Mouse (Mus musculus): ENCODE data around the gene Kif2c.

DNA sequence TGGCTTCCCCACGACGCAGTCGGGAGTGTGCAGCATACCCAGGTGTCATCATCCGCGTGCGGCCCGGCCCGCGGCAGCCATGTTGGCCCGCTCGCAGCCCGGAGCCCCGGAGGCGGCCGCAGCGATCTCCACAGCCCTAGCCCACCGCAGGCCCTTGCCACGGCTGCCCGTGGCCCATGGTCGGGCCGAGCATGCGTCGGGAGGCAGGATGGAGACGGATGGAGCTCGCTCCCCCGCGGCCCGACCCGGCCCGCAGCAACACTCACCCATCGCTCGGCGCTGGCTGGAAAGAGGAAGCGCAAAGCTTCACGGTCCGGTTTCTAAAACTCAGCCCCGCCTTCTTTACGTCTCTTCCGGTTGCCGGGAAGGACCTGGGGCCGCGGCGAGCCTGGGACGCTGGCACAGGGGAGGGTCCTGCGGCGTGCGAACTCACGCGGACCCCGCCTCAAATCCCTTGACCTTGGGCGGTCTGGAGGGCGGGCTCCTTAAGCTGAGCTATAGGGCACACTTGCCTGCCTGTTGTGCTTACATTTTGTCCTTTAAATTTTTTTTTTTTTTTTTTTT lies 26.6 kb downstream of the Kif2c start, which contains the start of gene Rps8:
- TF ChIP-seq CTCF (IDR thresholded peaks at IDR 0.05; ENCODE audit: borderline replicate concordance, control insufficient read depth, extremely low read depth, insufficient read depth, low read length, poor library complexity): no peak
- peak; percentile 75 for TF ChIP-seq POLR2A (IDR thresholded peaks at IDR 0.05; ENCODE audit: control insufficient read depth, extremely low read depth, insufficient read depth, low read length, poor library complexity)
